Mouse (Mus musculus) heart, embryonic 16.5 days (tissue): ENCODE measurements around the gene Rflnb. TPM values are rescaled to one million over a fixed set of nuclear protein-coding genes. Genes with fewer than 3 reads are reported as not detected.
A peak's percentile ranks its signal among the peaks of the same experiment; 100 is the strongest.

ENCODE experiments used
- ATAC-seq: fragments of 200-750 bp; cut with Nextera tagmentation; replicated peaks from 2 replicates; pipeline ENCODE4 v1.8.0; 2017; ENCODE audit warnings: moderate number of reproducible peaks; ENCODE audit not compliant: insufficient read depth, low FRiP score; ENCODE audit errors: extremely low read depth
- H3K27ac ChIP-seq: fragments of 300-500 bp; sonication (generic); 2 replicates; pipeline ENCODE4 v1.5.1; 2014; ENCODE audit warnings: mild to moderate bottlenecking, low read length, control low read depth, moderate library complexity
- H3K27me3 ChIP-seq: fragments of 300-500 bp; sonication (generic); 2 replicates; pipeline ENCODE4 v1.6.1; 2014; ENCODE audit warnings: low read length, mixed read lengths; ENCODE audit not compliant: control insufficient read depth, insufficient read depth
- H3K36me3 ChIP-seq: fragments of 300-500 bp; sonication (generic); 2 replicates; pipeline ENCODE4 v1.6.1; 2014; ENCODE audit not compliant: control insufficient read depth, insufficient read depth
- H3K4me1 ChIP-seq: fragments of 300-500 bp; sonication (generic); 2 replicates; pipeline ENCODE4 v1.6.1; 2014; ENCODE audit warnings: low read length, mixed read lengths; ENCODE audit not compliant: control insufficient read depth, insufficient read depth
- H3K4me2 ChIP-seq: fragments of 300-500 bp; sonication (generic); 2 replicates; pipeline ENCODE4 v1.6.1; 2014; ENCODE audit warnings: low read depth, mild to moderate bottlenecking, control low read depth, low read length
- H3K4me3 ChIP-seq: fragments of 300-500 bp; sonication (generic); 2 replicates; pipeline ENCODE4 v1.5.1; 2014; ENCODE audit warnings: mild to moderate bottlenecking, control low read depth, low read length
- H3K9ac ChIP-seq: fragments of 300-500 bp; sonication (generic); 2 replicates; pipeline ENCODE4 v1.6.1; 2014; ENCODE audit warnings: low read length, control low read depth
- H3K9me3 ChIP-seq: fragments of 300-500 bp; sonication (generic); replicated peaks from 2 replicates; pipeline ENCODE4 v1.6.1; 2016; ENCODE audit warnings: low read length; ENCODE audit not compliant: control insufficient read depth
- WGBS: fragments of 180-500 bp; shearing (Covaris S2); extraction: QIAGEN DNeasy Blood & Tissue Kit; methylation state at CpG from one replicate; pipeline ENCODE4 v1.1.7; 2014; 5-methylcytosine and 5-hydroxymethylcytosine counted together
- polyA plus RNA-seq: library from polyadenylated mRNA; unstranded; fragments of >200 nt; fragmentation: Nextera tagmentation; extraction: Ambion mirVana; gene quantifications from 2 replicates; pipeline ENCODE4 v1.2.1, GENCODE M21; 2015

Rflnb gene
- polyA plus RNA-seq, 1 experiment from 2014 or later: 14.9 TPM

GRCm38 (mm10) chr11:75985948-75986347, 41.6 kb downstream of the Rflnb start:
- Histone ChIP-seq H3K4me2 (no peak overlapping the region), H3K27ac (no peak overlapping the region), H3K9me3 (no peaks in the 10 kb centered on the region), H3K27me3 (no peaks in the 10 kb centered on the region), H3K4me1 (no peaks in the 10 kb centered on the region), H3K9ac (no peak overlapping the region), H3K4me3 (no peak overlapping the region), H3K36me3 (no peaks in the 10 kb centered on the region)
- 75% methylated on average over 7 of the region's 7 CpGs for WGBS
- ATAC-seq: no peak

- ATAC-seq: no peak
- Histone ChIP-seq H3K4me1 (no peaks in the 10 kb centered on the region), H3K27me3 (peaks cover under 1% of the 10 kb centered on the region; the same call in 1 of the 2 replicates), H3K27ac (no peak overlapping the region), H3K4me2 (no peak overlapping the region), H3K9ac (no peak overlapping the region), H3K4me3 (no peak overlapping the region), H3K9me3 (no peaks in the 10 kb centered on the region), H3K36me3 (no peaks in the 10 kb centered on the region)
- 50% methylated on average over 1 of the region's 1 CpGs for WGBS
Observed at GRCm38 (mm10) chr11:75984581-75984980, 43.0 kb downstream of the Rflnb start.

GRCm38 (mm10) chr11:75983194-75983593, 44.4 kb downstream of the Rflnb start:
- WGBS: 71% methylated on average over 4 of the region's 4 CpGs
- no peak overlapping the region for H3K9ac ChIP-seq
- no peaks in the 10 kb centered on the region for H3K4me1 ChIP-seq
- H3K36me3 ChIP-seq: no peaks in the 10 kb centered on the region
- no peak overlapping the region for H3K4me3 ChIP-seq
- H3K27me3 ChIP-seq: peaks cover 2% of the 10 kb centered on the region; the same call in 1 of the 2 replicates
- ATAC-seq: no peak
- H3K4me2 ChIP-seq: no peak overlapping the region
- H3K9me3 ChIP-seq: no peaks in the 10 kb centered on the region
- no peak overlapping the region for H3K27ac ChIP-seq

GRCm38 (mm10) chr11:75980413-75980812, 47.2 kb downstream of the Rflnb start:
- 38% methylated on average over 2 of the region's 2 CpGs for WGBS
- H3K4me2 ChIP-seq: no peak overlapping the region
- no peaks in the 10 kb centered on the region for H3K36me3 ChIP-seq
- H3K27me3 ChIP-seq: peaks cover 2% of the 10 kb centered on the region; the same call in 1 of the 2 replicates
- no peaks in the 10 kb centered on the region for H3K4me1 ChIP-seq
- ATAC-seq: no peak
- H3K9ac ChIP-seq: no peak overlapping the region
- H3K27ac ChIP-seq: no peak overlapping the region
- no peak overlapping the region for H3K4me3 ChIP-seq
- H3K9me3 ChIP-seq: no peaks in the 10 kb centered on the region

- no peak overlapping the region for H3K9ac ChIP-seq
Observed at GRCm38 (mm10) chr11:75978051-75978450, 49.5 kb downstream of the Rflnb start.

GRCm38 (mm10) chr11:75976748-75977147, 50.8 kb downstream of the Rflnb start:
- Histone ChIP-seq H3K4me1 (peaks cover 2% of the 10 kb centered on the region; the same call in 1 of the 2 replicates), H3K36me3 (no peaks in the 10 kb centered on the region), H3K9ac (no peak overlapping the region), H3K27ac (no peak overlapping the region), H3K4me3 (no peak overlapping the region), H3K4me2 (no peak overlapping the region), H3K9me3 (peaks cover 4% of the 10 kb centered on the region), H3K27me3 (peaks cover 2% of the 10 kb centered on the region; the same call in 1 of the 2 replicates)
- peak; percentile 41; the same call in 1 of the 2 replicates for ATAC-seq
- 57% methylated on average over 8 of the region's 8 CpGs for WGBS

More at GRCm38 (mm10) chr11:75978051-75978450, 49.5 kb downstream of the Rflnb start:
- Histone ChIP-seq H3K9me3 (peaks cover 4% of the 10 kb centered on the region), H3K27ac (no peak overlapping the region), H3K36me3 (no peaks in the 10 kb centered on the region), H3K27me3 (peaks cover 2% of the 10 kb centered on the region; the same call in 1 of the 2 replicates), H3K4me3 (no peak overlapping the region), H3K4me2 (no peak overlapping the region), H3K4me1 (peaks cover 2% of the 10 kb centered on the region; the same call in 1 of the 2 replicates)
- WGBS: 69% methylated on average over 6 of the region's 6 CpGs
- no peak for ATAC-seq

- 92% methylated on average over 1 of the region's 1 CpGs for WGBS
Observed at GRCm38 (mm10) chr11:75973988-75974387, 53.6 kb downstream of the Rflnb start.

GRCm38 (mm10) chr11:75972916-75973567, 54.5 kb downstream of the Rflnb start:
- Histone ChIP-seq H3K27ac (no peak overlapping the region), H3K4me3 (no peak overlapping the region)
- WGBS: 21% methylated on average over 7 of the region's 7 CpGs

More at GRCm38 (mm10) chr11:75973988-75974387, 53.6 kb downstream of the Rflnb start:
- Histone ChIP-seq H3K36me3 (no peaks in the 10 kb centered on the region), H3K27ac (no peak overlapping the region), H3K27me3 (peaks cover 3% of the 10 kb centered on the region), H3K4me2 (no peak overlapping the region), H3K9ac (no peak overlapping the region), H3K4me3 (no peak overlapping the region), H3K9me3 (peaks cover 4% of the 10 kb centered on the region), H3K4me1 (peaks cover 2% of the 10 kb centered on the region; the same call in 1 of the 2 replicates)
- no peak for ATAC-seq

GRCm38 (mm10) chr11:75972188-75972587, 55.4 kb downstream of the Rflnb start:
- Histone ChIP-seq H3K4me2 (no peak overlapping the region), H3K9ac (no peak overlapping the region), H3K9me3 (peaks cover 4% of the 10 kb centered on the region), H3K27ac (no peak overlapping the region), H3K27me3 (peaks cover 16% of the 10 kb centered on the region), H3K4me1 (peaks cover 2% of the 10 kb centered on the region; the same call in 1 of the 2 replicates), H3K36me3 (no peaks in the 10 kb centered on the region), H3K4me3 (no peak overlapping the region)
- no peak for ATAC-seq
- WGBS: 86% methylated on average over 3 of the region's 3 CpGs

More at GRCm38 (mm10) chr11:75972916-75973567, 54.5 kb downstream of the Rflnb start:
- Histone ChIP-seq H3K9ac (no peak overlapping the region), H3K27me3 (peaks cover 12% of the 10 kb centered on the region), H3K9me3 (peaks cover 4% of the 10 kb centered on the region), H3K4me2 (no peak overlapping the region), H3K36me3 (no peaks in the 10 kb centered on the region), H3K4me1 (peaks cover 2% of the 10 kb centered on the region; the same call in 1 of the 2 replicates)
- no peak for ATAC-seq
